Mouse (Mus musculus) E14TG2a.4 (cell line): ENCODE measurements around the gene Ankrd7.
"Not testable (repeated sequence)": the region's sequence is repeated elsewhere in the genome, so short reads cannot be mapped to it uniquely, and the experiment has no call there.

Experiments used
- CTCF ChIP-seq: conservative IDR thresholded peaks from 2 replicates; pipeline ENCODE4 v1.5.1; 2014; ENCODE audit warnings: low read length
- NANOG ChIP-seq: IDR thresholded peaks from 2 replicates; pipeline ENCODE4 v1.6.1; 2014; ENCODE audit warnings: borderline replicate concordance, low read length, mixed read lengths

DNA sequence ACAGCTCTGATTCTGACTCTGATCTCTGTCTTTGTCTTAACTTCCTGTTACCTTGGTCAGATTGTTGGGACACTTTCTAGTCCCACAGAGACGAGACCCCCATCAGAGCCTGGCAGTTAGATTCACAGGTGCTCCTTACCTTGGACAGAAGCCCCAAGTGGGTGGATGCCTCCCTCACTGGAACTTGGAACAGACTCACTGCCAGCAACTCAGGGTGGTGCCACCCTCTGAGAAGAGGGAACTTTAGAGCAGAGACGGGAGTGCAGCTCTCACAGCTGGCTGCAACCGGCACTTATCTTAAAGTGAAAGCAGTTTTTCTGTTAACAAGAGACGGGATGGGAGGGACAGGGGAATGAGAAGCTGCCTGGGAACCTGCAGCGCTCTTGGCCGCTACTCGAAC is 20.5 kb upstream of the Ankrd7 start:
- not testable (repeated sequence) for TF ChIP-seq CTCF, NANOG
